1 mouse cellular context compared by ENCODE assay signal in genomic region chr15:102670767-102671575, GRCm38 (mm10).
TF ChIP-seq lines count a peak whose summit lies in the region.

No protein-coding gene starts in this region.

TF ChIP-seq in CH12.LX, 34 proteins besides CTCF, POLR2A, EP300 and RAD21 (continued from another document):
- peak; percentile 92 for TF ChIP-seq GABPA (IDR thresholded peaks at IDR 0.05; ENCODE audit: insufficient replicate concordance, low read depth, low read length)
- peak; percentile 39; the same call in 1 of the 2 replicates for TF ChIP-seq E2F4 (IDR thresholded peaks at IDR 0.05; ENCODE audit: insufficient replicate concordance, low read depth, low read length)
- TF ChIP-seq TCF12 (IDR thresholded peaks at IDR 0.05; ENCODE audit: low read depth, low read length): peak; percentile 95
- peak; percentile 86; the same call in 1 of the 2 replicates for TF ChIP-seq MYC (IDR thresholded peaks at IDR 0.05; ENCODE audit: low read depth, low read length)
- TF ChIP-seq USF2 (conservative IDR thresholded peaks at IDR 0.05; ENCODE audit: low read depth, low read length): peak; percentile 22; the same call in 1 of the 2 replicates
- peak; percentile 25; the same call in 1 of the 2 replicates for TF ChIP-seq SIN3A (IDR thresholded peaks at IDR 0.05; ENCODE audit: low read length)
- TF ChIP-seq POLR2AphosphoS2 (IDR thresholded peaks at IDR 0.05; ENCODE audit: low read depth, low read length): peak; percentile 65; the same call in 1 of the 2 replicates
- TF ChIP-seq RCOR1 (conservative IDR thresholded peaks at IDR 0.05; ENCODE audit: low read depth, low read length): no peak
- TF ChIP-seq SMC3 (IDR thresholded peaks at IDR 0.05; ENCODE audit: low read depth, low read length): peak; percentile 96
- TF ChIP-seq HCFC1 (IDR thresholded peaks at IDR 0.05; ENCODE audit: low read depth, low read length): peak; percentile 88
- peak; percentile 68 for TF ChIP-seq ELF1 (IDR thresholded peaks at IDR 0.05; ENCODE audit: low read depth, low read length)
- TF ChIP-seq BHLHE40 (IDR thresholded peaks at IDR 0.05; ENCODE audit: low read depth, low read length): 0 out of 2 replicates have a peak, but pooled peaks have one; percentile 3
- TF ChIP-seq PAX5 (IDR thresholded peaks at IDR 0.05; ENCODE audit: low read length): no peak
- TF ChIP-seq MAX (IDR thresholded peaks at IDR 0.05; ENCODE audit: low read length): peak; percentile 70; the same call in 1 of the 2 replicates
- TF ChIP-seq IRF4 (IDR thresholded peaks at IDR 0.05; ENCODE audit: low read depth, low read length): peak; percentile 46; the same call in 1 of the 2 replicates
- no peak for TF ChIP-seq ZC3H11A (IDR thresholded peaks at IDR 0.05; ENCODE audit: low read depth, low read length)
- no peak for TF ChIP-seq USF1 (IDR thresholded peaks at IDR 0.05; ENCODE audit: low read depth, low read length)
- peak; percentile 98 for TF ChIP-seq NELFE (IDR thresholded peaks at IDR 0.05; ENCODE audit: low read depth, low read length)
- TF ChIP-seq ZNF384 (IDR thresholded peaks at IDR 0.05; ENCODE audit: low read depth, low read length): peak; percentile 89
- peak; percentile 70 for TF ChIP-seq MXI1 (IDR thresholded peaks at IDR 0.05; ENCODE audit: low read depth, low read length)
- peak; percentile 95 for TF ChIP-seq MAZ (IDR thresholded peaks at IDR 0.05; ENCODE audit: low read depth, low read length)
- TF ChIP-seq NRF1 (IDR thresholded peaks at IDR 0.05; ENCODE audit: low read depth, low read length): peak; percentile 95
- 0 out of 2 replicates have a peak, but pooled peaks have one; percentile 28 for TF ChIP-seq MAFK (IDR thresholded peaks at IDR 0.05; ENCODE audit: insufficient replicate concordance, low read length)
- no peak for TF ChIP-seq JUN (IDR thresholded peaks at IDR 0.05; ENCODE audit: insufficient read depth, low read depth, low read length)
- TF ChIP-seq CHD1 (IDR thresholded peaks at IDR 0.05; ENCODE audit: low read depth, low read length): no peak
- TF ChIP-seq ZMIZ1 (IDR thresholded peaks at IDR 0.05; ENCODE audit: low read depth, low read length): 0 out of 2 replicates have a peak, but pooled peaks have one; percentile 43
- TF ChIP-seq UBTF (IDR thresholded peaks at IDR 0.05; ENCODE audit: low read depth, low read length): peak; percentile 9; the same call in 1 of the 2 replicates
